ENCODE assay signal across 9 mouse cellular contexts in genomic region chr10:60558491-60558927, GRCm38 (mm10).
DNase-seq lines count a peak whose midpoint lies in the region; ATAC-seq lines count a peak whose summit lies in the region.
"Had no signal": no experiment of that assay in that cellular context is flagged by ENCODE, and none has a peak within 500 bp of the region (broad histone marks: within the 10 kb centered on the region; RNA-seq: fewer than 3 reads in every experiment).

No protein-coding gene starts in this region.

- no peaks in the 10 kb centered on the region for H3K9me3 ChIP-seq in forebrain, embryonic 10.5 days
- no peaks in the 10 kb centered on the region for H3K9me3 ChIP-seq in forebrain, embryonic 16.5 days (ENCODE audit: control insufficient read depth, low read length)
- no peaks in the 10 kb centered on the region for H3K9me3 ChIP-seq in hindbrain, embryonic 12.5 days (replicated peaks)
- no peaks in the 10 kb centered on the region for H3K9me3 ChIP-seq in lung, embryonic 15.5 days

- H3K36me3 ChIP-seq in forebrain, embryonic 10.5 days (replicated peaks) = no peaks in the 10 kb centered on the region
- H3K36me3 ChIP-seq in forebrain, embryonic 16.5 days (ENCODE audit: control insufficient read depth, insufficient read depth) = no peaks in the 10 kb centered on the region
- no peaks in the 10 kb centered on the region for H3K36me3 ChIP-seq in hindbrain, embryonic 12.5 days
- H3K36me3 ChIP-seq in lung, embryonic 15.5 days = no peaks in the 10 kb centered on the region

- no peak overlapping the region for H3K4me3 ChIP-seq in forebrain, embryonic 10.5 days
- H3K4me3 ChIP-seq in forebrain, embryonic 16.5 days (replicated peaks; ENCODE audit: low read length) = no peak overlapping the region
- H3K4me3 ChIP-seq in hindbrain, embryonic 12.5 days = no peak overlapping the region
- no peak overlapping the region for H3K4me3 ChIP-seq in lung, embryonic 15.5 days

- WGBS in forebrain, embryonic 10.5 days = 54% methylated on average over 9 of the region's 9 CpGs
- 32% methylated on average over 9 of the region's 9 CpGs for WGBS in forebrain, embryonic 16.5 days
- WGBS in hindbrain, embryonic 12.5 days = 9% methylated on average over 9 of the region's 9 CpGs
- 18% methylated on average over 9 of the region's 9 CpGs for WGBS in lung, embryonic 15.5 days

- no peak for DNase-seq in forebrain, embryonic 10.5 days (ENCODE audit: extremely low spot score, low spot score)
- DNase-seq in embryo, embryonic 9.5 days (ENCODE audit: extremely low spot score) = peak; percentile 15
- no peak for DNase-seq in layer of hippocampus, postnatal 14 days (ENCODE audit: low spot score in 2 of 2)
- no peak for DNase-seq in right cerebral cortex, adult 18-20 months
- no peak for DNase-seq in frontal cortex, postnatal 10 days (ENCODE audit: low spot score in 2 of 2)
- DNase-seq: liver had no signal

- H3K4me1 ChIP-seq in forebrain, embryonic 10.5 days = peaks cover 31% of the 10 kb centered on the region
- H3K4me1 ChIP-seq in forebrain, embryonic 16.5 days (replicated peaks; ENCODE audit: control insufficient read depth, insufficient read depth, low read length) = peaks cover 5% of the 10 kb centered on the region; the same call in 1 of the 2 replicates
- H3K4me1 ChIP-seq in hindbrain, embryonic 12.5 days = peaks cover 17% of the 10 kb centered on the region
- peaks cover 9% of the 10 kb centered on the region; the same call in 1 of the 2 replicates for H3K4me1 ChIP-seq in lung, embryonic 15.5 days

- peaks cover 7% of the 10 kb centered on the region; the same call in 1 of the 2 replicates for H3K27me3 ChIP-seq in forebrain, embryonic 10.5 days (ENCODE audit: poor library complexity, severe bottlenecking)
- H3K27me3 ChIP-seq in forebrain, embryonic 16.5 days (replicated peaks; ENCODE audit: control insufficient read depth, insufficient read depth, low read length) = no peaks in the 10 kb centered on the region
- H3K27me3 ChIP-seq in hindbrain, embryonic 12.5 days = no peaks in the 10 kb centered on the region
- H3K27me3 ChIP-seq in lung, embryonic 15.5 days = no peaks in the 10 kb centered on the region

- peak overlapping the region; percentile 70 for H3K27ac ChIP-seq in forebrain, embryonic 10.5 days
- H3K27ac ChIP-seq in forebrain, embryonic 16.5 days (ENCODE audit: low read length) = no peak overlapping the region
- peak overlapping the region; percentile 62; the same call in 1 of the 2 replicates for H3K27ac ChIP-seq in hindbrain, embryonic 12.5 days
- no peak overlapping the region for H3K27ac ChIP-seq in lung, embryonic 15.5 days

- ATAC-seq in forebrain, embryonic 16.5 days = no peak
- ATAC-seq in hindbrain, embryonic 12.5 days (ENCODE audit: low FRiP score) = peak; percentile 71
- ATAC-seq in lung, embryonic 15.5 days (ENCODE audit: borderline replicate concordance, extremely low read depth, low FRiP score, low TSS enrichment) = peak; percentile 50; the same call in 1 of the 2 replicates

- H3K4me2 ChIP-seq in forebrain, embryonic 16.5 days (ENCODE audit: low read length) = no peak overlapping the region
- H3K4me2 ChIP-seq in hindbrain, embryonic 12.5 days (replicated peaks) = no peak overlapping the region
- H3K4me2 ChIP-seq in lung, embryonic 15.5 days = no peak overlapping the region

- no peak overlapping the region for H3K9ac ChIP-seq in forebrain, embryonic 16.5 days (replicated peaks; ENCODE audit: low read depth, low read length)
- no peak overlapping the region for H3K9ac ChIP-seq in hindbrain, embryonic 12.5 days
- no peak overlapping the region for H3K9ac ChIP-seq in lung, embryonic 15.5 days

Comparison
In these comparisons a context has a peak if more than half of its experiments do, and no peak if none do; other contexts are left out.
1. H3K27ac ChIP-seq: peak in forebrain, embryonic 10.5 days (single experiment) and hindbrain, embryonic 12.5 days (single experiment); none in forebrain, embryonic 16.5 days (single experiment) and lung, embryonic 15.5 days (single experiment).